Mouse (Mus musculus) testis, postnatal 10 days (tissue): ENCODE data around the gene Rif1.
A peak's percentile ranks its signal among the peaks of the same experiment; 100 is the strongest.
"Not testable (repeated sequence)": the region's sequence is repeated elsewhere in the genome, so short reads cannot be mapped to it uniquely, and the experiment has no call there.

Experiments used
- DNase-seq: peaks from one replicate; pipeline ENCODE4 v3.0.0; 2021; ENCODE audit warnings: low spot score

Rif1 gene

GRCm38 (mm10) chr2:52072065-52072490 lies 554 bp upstream of the Rif1 start:
- no peak for DNase-seq

GRCm38 (mm10) chr2:52073141-52073904 lies 691 bp downstream of the Rif1 start:
- peak; percentile 66 for DNase-seq

- DNase-seq = no peak
These were observed 6.0 kb downstream of the Rif1 start for GRCm38 (mm10) chr2:52078666-52079065.

GRCm38 (mm10) chr2:52084013-52084412 lies 11.4 kb downstream of the Rif1 start:
- DNase-seq = no peak

GRCm38 (mm10) chr2:52084571-52084970 lies 11.9 kb downstream of the Rif1 start:
- DNase-seq = no peak

- DNase-seq = no peak
These were observed 41.5 kb downstream of the Rif1 start for GRCm38 (mm10) chr2:52114086-52114485.

GRCm38 (mm10) chr2:52131370-52131769 lies 58.7 kb downstream of the Rif1 start:
- DNase-seq = not testable (repeated sequence)

GRCm38 (mm10) chr2:52133351-52133750 lies 60.7 kb downstream of the Rif1 start:
- no peak for DNase-seq

GRCm38 (mm10) chr2:52153064-52153463 lies 80.4 kb downstream of the Rif1 start:
- no peak for DNase-seq

GRCm38 (mm10) chr2:52169243-52170005 lies 96.8 kb downstream of the Rif1 start:
- DNase-seq = no peak
